Mouse (Mus musculus) duodenum, adult 2 months (tissue): ENCODE results near the gene Aars2. TPM values are rescaled to one million over a fixed set of nuclear protein-coding genes. Genes with fewer than 3 reads are reported as not detected.

ENCODE experiments used
- polyA plus RNA-seq: library from polyadenylated mRNA; depleted of rRNA; stranded (reverse); fragments of >200 nt; gene quantifications from 2 replicates; pipeline ENCODE4 v1.2.3, GENCODE M21; 2012; ENCODE audit warnings: low replicate concordance; rRNA removed

Aars2 gene
- polyA plus RNA-seq, result 12.2 and 18.4 TPM in 2 replicates

GRCm38 (mm10) chr17:45506700-45507189, at the start of gene Aars2:
TSS of gene Aars2 (plus strand) at chr17:45506841.

DNA sequence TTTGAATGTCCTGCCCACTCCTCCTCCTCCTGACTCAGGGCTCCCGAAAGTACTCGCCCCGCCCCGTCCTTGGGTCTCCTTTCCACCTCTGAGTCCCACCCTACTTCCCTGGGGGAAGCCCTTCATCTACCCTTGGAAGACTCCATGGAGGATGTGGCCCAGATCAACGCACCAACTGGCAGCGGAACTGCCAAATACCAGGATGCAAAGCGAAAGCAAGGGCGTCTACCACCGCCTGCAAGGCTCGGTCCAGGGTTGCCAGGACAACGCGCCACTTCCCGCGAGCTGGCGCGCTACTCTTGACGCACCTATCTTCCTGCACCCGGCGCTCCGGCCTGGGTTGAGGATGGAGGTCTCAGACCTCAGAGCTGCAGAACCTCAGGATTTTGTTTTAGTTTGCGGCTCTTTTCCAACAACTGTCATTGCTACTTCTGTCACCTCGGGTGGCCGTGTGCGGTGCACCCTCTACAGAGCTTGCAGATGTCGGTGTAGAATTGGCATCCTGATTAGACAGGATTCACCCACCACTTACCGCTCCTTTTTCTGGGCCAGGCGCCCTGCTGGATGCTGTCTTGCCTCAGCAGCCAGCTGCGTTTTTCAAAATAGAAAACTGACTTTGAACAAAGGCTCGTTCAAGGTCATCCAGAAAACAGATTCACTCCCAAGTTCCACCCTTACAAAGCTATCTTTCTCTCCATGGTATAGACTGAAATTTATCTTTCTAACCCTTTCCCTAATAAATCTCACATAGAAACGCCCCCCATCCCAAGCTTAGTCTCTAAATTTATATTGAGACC, 31.8 kb upstream of the Aars2 start, which contains the start of gene Spats1:
TSS of gene Spats1 (minus strand) at position 747 of the 797 bp plus-strand sequence.

GRCm38 (mm10) chr17:45523263-45523662, 16.6 kb downstream of the Aars2 start, which contains the start of gene Tcte1:
TSS of gene Tcte1 (plus strand) at chr17:45523434.

DNA sequence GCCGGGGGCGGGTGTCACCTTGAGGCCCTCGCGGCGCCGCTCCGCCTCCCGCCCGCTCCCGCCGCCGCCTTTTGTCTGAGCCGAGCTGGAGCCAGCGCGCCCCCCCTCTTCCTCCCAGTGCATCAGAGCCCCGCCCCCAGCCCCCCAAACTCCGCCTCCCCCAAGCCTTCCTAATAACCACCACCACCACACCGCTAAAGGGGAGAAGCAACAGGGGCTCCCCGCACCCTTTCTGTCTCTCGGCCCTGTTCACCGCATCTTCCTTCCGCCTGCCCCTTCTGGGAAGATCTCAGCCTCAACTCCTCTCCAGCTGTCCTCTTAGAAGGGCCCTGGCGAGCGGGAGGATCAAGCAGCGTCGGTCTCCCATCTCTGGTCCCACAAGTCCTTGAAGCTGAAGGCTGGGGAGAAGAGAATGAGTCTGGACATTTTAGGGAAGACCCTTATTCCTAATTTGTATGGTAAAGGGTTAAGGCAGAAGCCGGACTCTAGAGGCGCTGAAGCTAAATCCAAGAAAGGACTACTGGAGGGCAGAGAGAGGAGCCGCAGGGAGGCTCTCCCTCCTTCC, 43.1 kb downstream of the Aars2 start, which contains the start of gene Tmem151b:
TSS of gene Tmem151b (minus strand) at position 61 of the 565 bp plus-strand sequence.

GRCm38 (mm10) chr17:45555452-45556106, 48.9 kb downstream of the Aars2 start, which contains the start of gene Nfkbie:
TSS of gene Nfkbie (plus strand) at chr17:45555703.

DNA sequence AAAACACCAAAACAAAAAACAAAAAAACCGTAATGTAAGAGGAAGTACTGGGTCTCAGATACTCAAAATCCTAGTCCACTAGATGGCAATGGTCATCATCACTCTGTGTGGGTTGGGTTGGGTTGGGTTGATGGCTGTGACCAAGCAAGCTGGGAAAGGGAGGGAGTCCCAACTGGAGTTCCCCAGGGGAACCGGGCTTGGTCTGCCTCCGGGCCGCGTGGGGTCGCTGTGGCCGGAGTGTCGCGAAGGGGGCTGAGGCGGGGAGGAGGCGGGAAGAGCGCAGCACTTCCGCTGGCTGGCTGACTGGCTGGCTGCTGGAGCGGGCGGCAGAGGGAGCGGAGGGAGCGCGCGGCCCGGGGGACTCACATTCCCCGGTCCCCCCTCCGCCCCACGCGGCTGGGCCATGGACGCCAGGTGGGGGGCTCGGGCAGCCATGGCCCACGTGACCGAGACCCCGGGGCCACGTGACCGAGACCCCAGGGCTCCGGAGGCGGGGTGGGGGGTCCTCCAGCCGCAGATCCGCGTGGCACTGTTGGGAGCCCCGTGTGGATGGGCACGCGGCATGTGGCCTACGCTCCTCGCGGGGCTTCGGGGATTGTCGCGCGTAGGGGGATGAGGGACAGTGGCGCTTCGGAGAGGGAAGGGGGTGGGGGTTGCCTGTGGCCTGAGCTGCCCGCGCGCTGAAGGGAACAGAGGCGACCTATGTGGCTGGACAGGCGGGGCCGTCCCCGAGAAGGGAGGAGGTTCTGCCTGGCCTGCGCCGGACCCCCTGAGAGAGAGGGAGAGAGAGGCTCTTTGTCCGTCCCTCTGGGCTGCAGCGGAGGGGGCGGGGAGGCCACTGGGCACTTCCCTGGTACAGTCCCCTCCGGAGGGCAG, 57.3 kb downstream of the Aars2 start, which contains the start of gene Slc35b2:
TSS of gene Slc35b2 (plus strand) at position 220 of the 876 bp plus-strand sequence.

Other genes with a start within 250 kb of the Aars2 start
- 2.7 and 2.9 TPM in 2 replicates for gene Cdc5l, start 73.1 kb upstream of the Aars2 start, polyA plus RNA-seq
- gene Spats1, start 31.4 kb upstream of the Aars2 start, polyA plus RNA-seq, result not detected in 2 replicates
- 0.05 TPM in 1 of 2 replicates, not detected in the other for gene Tcte1, start 16.6 kb downstream of the Aars2 start, polyA plus RNA-seq
- gene Tmem151b, start 42.8 kb downstream of the Aars2 start, polyA plus RNA-seq, result 0.51 and 0.83 TPM in 2 replicates
- gene Nfkbie, start 48.9 kb downstream of the Aars2 start, polyA plus RNA-seq, result 3.2 and 5.3 TPM in 2 replicates
- gene Slc35b2, start 57.0 kb downstream of the Aars2 start, polyA plus RNA-seq, result 88.6 and 143 TPM in 2 replicates
- 91.5 and 112 TPM in 2 replicates for gene Hsp90ab1, start 66.4 kb downstream of the Aars2 start, polyA plus RNA-seq
- gene Slc29a1, start 92.8 kb downstream of the Aars2 start, polyA plus RNA-seq, result 32.1 and 59.2 TPM in 2 replicates
- 2.5 and 5.0 TPM in 2 replicates for gene Mymx, start 95.3 kb downstream of the Aars2 start, polyA plus RNA-seq
- not detected in 2 replicates for gene Capn11, start 152.5 kb downstream of the Aars2 start, polyA plus RNA-seq
- gene Mrpl14, start 179.5 kb downstream of the Aars2 start, polyA plus RNA-seq, result 151 and 232 TPM in 2 replicates
- 48.9 and 65.5 TPM in 2 replicates for gene Tmem63b, start 180.1 kb downstream of the Aars2 start, polyA plus RNA-seq
- not detected in 2 replicates for gene 1600014C23Rik, start 227.0 kb downstream of the Aars2 start, polyA plus RNA-seq